Mouse (Mus musculus) cortical plate, adult 2 months (tissue): Measurements from ENCODE around the gene Hsph1.

ENCODE experiments used
- CTCF ChIP-seq: fragments of 200-500 bp; IDR thresholded peaks from 2 replicates; pipeline ENCODE4 v1.5.1; 2011; ENCODE audit warnings: mild to moderate bottlenecking, control low read depth, low read length; ENCODE audit not compliant: insufficient read depth; ENCODE audit errors: extremely low read depth
- POLR2A ChIP-seq: fragments of 200-500 bp; IDR thresholded peaks from 2 replicates; pipeline ENCODE4 v1.6.1; 2011; ENCODE audit warnings: mild to moderate bottlenecking, low read length, control low read depth; ENCODE audit not compliant: insufficient read depth; ENCODE audit errors: extremely low read depth

DNA sequence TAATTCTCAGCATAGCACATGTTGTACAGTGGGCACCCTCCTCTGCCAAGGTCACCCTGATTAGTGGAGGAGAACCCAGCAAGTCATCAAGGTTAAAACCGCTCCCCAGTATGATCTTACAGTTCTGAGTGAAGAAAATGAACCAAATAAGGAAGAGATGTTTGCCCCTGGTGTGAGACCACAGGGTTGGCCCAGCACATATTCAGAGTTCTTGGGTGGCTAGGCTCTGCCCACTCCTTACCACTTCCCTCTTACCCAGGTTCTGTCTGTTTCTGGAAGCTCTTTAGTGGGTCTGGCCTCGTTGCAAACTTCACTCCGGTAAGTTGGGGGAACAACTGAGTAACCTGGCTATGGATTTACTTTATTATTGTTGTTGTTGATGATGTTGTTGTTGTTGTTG, 42.0 kb downstream of the Hsph1 start:
- TF ChIP-seq POLR2A (no peak), CTCF (no peak)
